Mouse (Mus musculus) layer of hippocampus, postnatal 36 days (tissue): Measurements from ENCODE around the gene Tmem234. TPM values are rescaled to one million over a fixed set of nuclear protein-coding genes. Genes with fewer than 3 reads are reported as not detected.

Source experiments
- DNase-seq, 2 experiments: peaks; one replicate each; pipeline ENCODE4 v3.0.0; 2022
- total RNA-seq, 2 experiments: library from RNA; stranded (reverse); gene quantifications; 2 replicates each; pipeline ENCODE4 v1.2.3; 2021

Gene Tmem234
- total RNA-seq, 2 experiments from 2014 or later = 79.1 to 81.4 TPM

GRCm38 (mm10) chr4:129580347-129580746, 20.1 kb upstream of the Tmem234 start:
- DNase-seq = no peak

GRCm38 (mm10) chr4:129582251-129582650, 18.2 kb upstream of the Tmem234 start:
- no peak for DNase-seq

- no peak for DNase-seq
Observed at GRCm38 (mm10) chr4:129584370-129584769, 16.1 kb upstream of the Tmem234 start.

GRCm38 (mm10) chr4:129584884-129585608, 15.4 kb upstream of the Tmem234 start:
- DNase-seq = peak; percentile 79 to 81

- DNase-seq = no peak
Observed at GRCm38 (mm10) chr4:129585773-129586172, 14.7 kb upstream of the Tmem234 start.

- no peak for DNase-seq
Observed at GRCm38 (mm10) chr4:129586943-129587342, 13.5 kb upstream of the Tmem234 start.

- DNase-seq = no peak
Observed at GRCm38 (mm10) chr4:129588865-129589264, 11.6 kb upstream of the Tmem234 start.

GRCm38 (mm10) chr4:129608426-129609025, 8.1 kb downstream of the Tmem234 start:
- DNase-seq = peak; percentile 73 to 77

GRCm38 (mm10) chr4:129609139-129609631, 8.7 kb downstream of the Tmem234 start:
- DNase-seq = no peak

GRCm38 (mm10) chr4:129610026-129610425, 9.6 kb downstream of the Tmem234 start:
- no peak for DNase-seq

- no peak for DNase-seq
Observed at GRCm38 (mm10) chr4:129610472-129610871, 10.0 kb downstream of the Tmem234 start.

GRCm38 (mm10) chr4:129614093-129614492, 13.6 kb downstream of the Tmem234 start, which contains the start of gene Dcdc2b:
TSS of gene Dcdc2b (minus strand) at chr4:129614257.
- DNase-seq = no peak

GRCm38 (mm10) chr4:129615801-129616290, 15.4 kb downstream of the Tmem234 start:
- no peak for DNase-seq

GRCm38 (mm10) chr4:129616631-129617030, 16.2 kb downstream of the Tmem234 start:
- no peak for DNase-seq

- no peak for DNase-seq
Observed at GRCm38 (mm10) chr4:129617121-129617641, 16.7 kb downstream of the Tmem234 start.

- DNase-seq = no peak
Observed at GRCm38 (mm10) chr4:129618031-129618430, 17.6 kb downstream of the Tmem234 start.

GRCm38 (mm10) chr4:129618786-129619691, 18.6 kb downstream of the Tmem234 start, which contains the start of gene Iqcc:
TSS of gene Iqcc (minus strand) at chr4:129619099.
- peak; percentile 95 to 97 for DNase-seq

GRCm38 (mm10) chr4:129620419-129621282, 20.2 kb downstream of the Tmem234 start:
- DNase-seq = no peak

- DNase-seq = no peak
Observed at GRCm38 (mm10) chr4:129621283-129621841, 20.9 kb downstream of the Tmem234 start.

GRCm38 (mm10) chr4:129622120-129622802, 21.8 kb downstream of the Tmem234 start:
- DNase-seq = no peak
